Mouse (Mus musculus): Measurements from ENCODE around the gene Supt6.
"Not testable (repeated sequence)": the region's sequence is repeated elsewhere in the genome, so short reads cannot be mapped to it uniquely, and the experiment has no call there.

The Supt6 gene

GRCm38 (mm10) chr11:78223586-78223985 lies 22.2 kb downstream of the Supt6 start:
- DNase-seq (ENCODE audit: low spot score in 2 of 2) = no peak

GRCm38 (mm10) chr11:78215709-78216317 lies 30.0 kb downstream of the Supt6 start:
- DNase-seq (ENCODE audit: low spot score in 2 of 2) = no peak

GRCm38 (mm10) chr11:78213086-78213817 lies 32.5 kb downstream of the Supt6 start:
- peak; percentile 56 to 71 for DNase-seq (ENCODE audit: low spot score in 2 of 2)

DNA sequence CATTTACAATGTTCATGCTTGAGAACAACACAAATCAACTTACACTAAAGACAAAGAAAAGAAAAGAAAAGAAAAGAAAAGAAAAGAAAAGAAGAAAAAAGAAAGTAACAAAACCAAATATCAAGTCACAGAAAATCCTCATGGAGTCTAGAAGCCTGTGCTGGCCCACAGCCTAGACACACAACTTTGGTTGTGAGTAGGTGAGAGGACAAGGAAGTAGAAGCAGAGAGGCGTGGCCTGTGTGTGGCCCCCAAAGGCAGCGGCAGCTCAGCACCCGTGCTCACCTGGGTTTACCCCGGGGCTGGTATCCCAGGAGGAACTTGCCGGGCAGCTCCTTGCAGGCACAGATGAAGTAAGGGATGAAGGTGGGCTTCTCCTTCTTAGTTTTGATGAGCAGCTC lies 34.3 kb downstream of the Supt6 start:
- DNase-seq (ENCODE audit: low spot score in 2 of 2) = no peak

DNA sequence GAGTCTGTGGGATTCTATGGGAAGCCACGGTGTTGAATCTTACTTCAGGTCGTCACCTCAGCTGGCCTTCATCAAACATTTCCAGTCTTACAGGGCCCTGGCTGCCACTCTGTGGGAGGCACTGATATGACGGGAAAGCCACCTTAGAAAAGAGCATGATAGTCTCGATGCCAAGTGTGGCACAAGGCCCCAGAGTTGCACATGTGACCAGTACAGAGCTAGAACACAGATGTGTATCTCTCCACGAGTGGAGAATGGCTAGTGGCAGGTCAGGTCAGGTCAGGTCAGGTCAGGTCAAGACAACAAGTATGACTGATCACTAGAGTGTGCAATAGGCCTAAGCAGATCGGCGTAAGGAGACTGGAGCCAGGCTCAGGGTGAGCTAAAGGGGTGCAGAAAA lies 35.2 kb downstream of the Supt6 start:
- no peak for DNase-seq (ENCODE audit: low spot score in 2 of 2)

- DNase-seq (ENCODE audit: low spot score in 2 of 2) = no peak
Measured at GRCm38 (mm10) chr11:78209886-78210285, 35.9 kb downstream of the Supt6 start.

GRCm38 (mm10) chr11:78207190-78207589 lies 38.6 kb downstream of the Supt6 start:
- no peak for DNase-seq (ENCODE audit: low spot score in 2 of 2)

GRCm38 (mm10) chr11:78205361-78206206 lies 40.2 kb downstream of the Supt6 start:
- DNase-seq (ENCODE audit: low spot score in 2 of 2) = no peak

GRCm38 (mm10) chr11:78204287-78204686 lies 41.5 kb downstream of the Supt6 start:
- DNase-seq (ENCODE audit: low spot score in 2 of 2) = no peak

- no peak for DNase-seq (ENCODE audit: low spot score in 2 of 2)
Measured at GRCm38 (mm10) chr11:78202372-78202771, 43.4 kb downstream of the Supt6 start.

GRCm38 (mm10) chr11:78195101-78195863 lies 50.5 kb downstream of the Supt6 start:
- no peak for DNase-seq (ENCODE audit: low spot score in 2 of 2)

DNA sequence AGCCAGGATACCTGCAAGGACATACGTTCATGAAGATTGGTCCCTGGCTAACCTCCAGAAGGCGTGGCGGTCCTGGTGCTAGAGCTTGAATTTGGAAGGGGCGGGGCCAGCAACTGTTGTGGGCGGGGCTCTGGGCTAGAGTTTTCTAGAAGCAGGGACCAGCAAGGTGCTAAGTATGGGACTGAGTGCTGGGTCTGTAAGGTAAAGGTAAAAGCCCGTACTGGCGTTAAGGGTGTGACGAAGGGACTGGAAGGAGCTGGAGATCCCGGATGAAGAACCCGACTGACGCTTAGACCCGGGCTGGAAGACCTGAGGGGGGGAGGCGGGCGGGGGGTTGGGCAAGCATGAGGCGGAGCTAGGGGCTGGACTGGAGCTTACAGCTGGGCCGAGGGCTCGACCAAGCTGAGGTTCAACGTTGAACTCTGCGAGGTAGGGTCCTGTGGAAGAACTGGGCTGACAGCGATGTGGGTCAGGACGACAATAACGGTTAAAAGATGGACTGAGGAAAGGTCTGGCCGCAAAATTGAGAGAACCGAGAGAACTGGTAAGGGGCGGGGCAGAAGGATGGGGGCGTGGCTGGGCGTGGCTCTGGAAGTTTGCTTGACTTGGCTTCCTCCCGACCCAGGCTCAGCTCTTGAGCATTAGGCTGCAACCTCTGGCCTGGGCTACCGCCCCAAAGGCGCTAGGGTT lies 51.2 kb downstream of the Supt6 start:
- DNase-seq (ENCODE audit: low spot score in 2 of 2) = peak; percentile 83 to 89

DNA sequence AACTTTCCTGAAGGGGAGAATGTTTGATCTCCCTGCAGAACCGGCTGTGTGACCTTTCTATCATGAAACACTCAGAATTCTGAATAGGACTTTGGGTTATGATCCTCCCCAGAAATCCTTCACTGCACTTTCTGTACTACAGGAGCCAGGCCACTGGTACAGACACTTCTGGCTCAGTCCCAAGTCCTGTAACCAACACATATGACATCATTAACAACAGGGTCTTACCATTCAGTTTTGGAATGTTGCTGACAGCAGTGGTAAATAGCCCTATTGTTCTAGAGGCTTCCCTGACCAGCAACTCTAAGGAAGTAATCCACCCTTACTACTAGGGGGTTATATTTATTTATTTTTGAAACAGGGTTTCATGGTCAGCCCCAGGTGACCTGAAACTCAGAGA lies 52.7 kb downstream of the Supt6 start, which contains the start of gene Proca1:
Proca1 (plus strand) TSS at position 280 of the 400 bp plus-strand sequence.
- no peak for DNase-seq (ENCODE audit: low spot score in 2 of 2)

GRCm38 (mm10) chr11:78190041-78190440 lies 55.7 kb downstream of the Supt6 start:
- no peak for DNase-seq (ENCODE audit: low spot score in 2 of 2)

- DNase-seq (ENCODE audit: low spot score in 2 of 2) = peak in 1 of 2 experiments; percentile 69
Measured at GRCm38 (mm10) chr11:78189234-78190040, 56.4 kb downstream of the Supt6 start.

DNA sequence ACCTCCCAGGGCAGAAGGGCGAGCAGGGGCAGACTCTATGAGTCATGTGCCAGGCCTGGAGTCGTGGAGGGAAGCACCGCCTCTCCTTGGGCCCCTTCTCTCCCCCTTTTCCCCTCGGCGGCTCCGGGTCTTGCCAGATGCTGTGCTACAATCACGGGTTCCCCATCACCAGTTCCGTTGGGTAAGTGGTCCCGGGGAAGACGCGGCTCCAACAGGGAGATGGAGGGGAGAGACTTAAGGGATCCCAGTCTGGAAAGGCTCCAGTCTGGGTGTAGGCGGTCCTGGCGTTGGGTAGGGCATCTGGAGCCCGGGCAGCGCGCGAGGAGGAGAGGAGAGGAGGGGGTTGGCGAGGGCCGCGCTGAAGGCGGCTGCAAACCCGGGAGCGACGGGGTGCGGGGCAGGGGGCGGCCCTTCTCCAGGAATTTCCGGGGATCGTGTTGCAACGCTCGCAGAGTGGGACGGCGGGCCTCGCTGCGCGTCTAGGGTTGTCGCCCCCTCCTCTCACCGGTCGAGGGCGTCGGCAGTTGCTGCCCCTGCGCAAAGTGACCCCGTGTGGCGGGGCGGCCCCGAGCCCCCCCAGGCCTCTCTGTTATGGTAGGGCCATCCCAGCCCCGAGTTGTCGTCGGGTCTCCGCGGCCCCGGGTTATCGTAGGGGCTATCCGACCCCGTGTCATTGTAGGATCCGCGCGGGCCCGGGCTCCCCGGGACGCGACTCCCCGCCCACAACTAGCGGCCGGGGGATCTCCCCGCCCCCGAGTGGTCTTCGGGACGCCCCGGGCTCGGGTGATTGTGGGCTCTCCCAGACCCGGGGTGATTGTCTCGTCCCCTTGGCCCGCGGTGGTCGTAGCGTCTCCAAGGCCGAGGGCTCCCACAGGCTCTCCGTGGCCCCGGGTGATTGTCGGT lies 57.2 kb downstream of the Supt6 start, which contains the start of gene Rab34:
Rab34 (plus strand) TSS at position 100 of the 903 bp plus-strand sequence.
- no peak for DNase-seq (ENCODE audit: low spot score in 2 of 2)

GRCm38 (mm10) chr11:78184702-78185101 lies 61.1 kb downstream of the Supt6 start:
- DNase-seq (ENCODE audit: low spot score in 2 of 2) = not testable (repeated sequence)

GRCm38 (mm10) chr11:78183884-78184514 lies 61.8 kb downstream of the Supt6 start:
- DNase-seq (ENCODE audit: low spot score in 2 of 2) = no peak

Measured in spleen, postnatal 4 days (tissue).